Mouse (Mus musculus): ENCODE measurements around the gene Irgq.

Gene Irgq

GRCm38 (mm10) chr7:24530062-24530931 is at the start of gene Irgq:
Irgq (plus strand) TSS chr7:24530689.
- DNase-seq: peak; percentile 99

GRCm38 (mm10) chr7:24480986-24481473 is 49.5 kb upstream of the Irgq start:
- DNase-seq: peak; percentile 74

- DNase-seq: peak; percentile 95
These were observed 48.8 kb upstream of the Irgq start, which contains the start of gene Cadm4 for GRCm38 (mm10) chr7:24481474-24482207. Cadm4 (plus strand) TSS chr7:24482023.

GRCm38 (mm10) chr7:24482208-24483020 is 48.1 kb upstream of the Irgq start:
- peak; percentile 51 for DNase-seq

GRCm38 (mm10) chr7:24483291-24483690 is 47.2 kb upstream of the Irgq start:
- peak; percentile 68 for DNase-seq

GRCm38 (mm10) chr7:24485481-24485880 is 45.0 kb upstream of the Irgq start:
- no peak for DNase-seq

GRCm38 (mm10) chr7:24486654-24487130 is 43.8 kb upstream of the Irgq start:
- DNase-seq: peak; percentile 49

GRCm38 (mm10) chr7:24487403-24487802 is 43.1 kb upstream of the Irgq start:
- peak; percentile 37 for DNase-seq

GRCm38 (mm10) chr7:24488303-24488702 is 42.2 kb upstream of the Irgq start:
- DNase-seq: peak; percentile 67

GRCm38 (mm10) chr7:24499856-24500577 is 30.5 kb upstream of the Irgq start:
- DNase-seq: no peak

GRCm38 (mm10) chr7:24500929-24501328 is 29.6 kb upstream of the Irgq start:
- DNase-seq: peak; percentile 60

GRCm38 (mm10) chr7:24501492-24501891 is 29.0 kb upstream of the Irgq start:
- DNase-seq: peak; percentile 59

- no peak for DNase-seq
These were observed 26.5 kb upstream of the Irgq start for GRCm38 (mm10) chr7:24504004-24504403.

GRCm38 (mm10) chr7:24504868-24505267 is 25.6 kb upstream of the Irgq start:
- DNase-seq: no peak

- DNase-seq: no peak
These were observed 24.9 kb upstream of the Irgq start for GRCm38 (mm10) chr7:24505447-24506064.

- DNase-seq: peak; percentile 74
These were observed 24.4 kb upstream of the Irgq start for GRCm38 (mm10) chr7:24506065-24506459.

GRCm38 (mm10) chr7:24506476-24506837 is 24.0 kb upstream of the Irgq start:
- no peak for DNase-seq

- DNase-seq: peak; percentile 89
These were observed 23.4 kb upstream of the Irgq start, which contains the start of gene Zfp428 for GRCm38 (mm10) chr7:24506838-24507725. Zfp428 (plus strand) TSS chr7:24507006.

- DNase-seq: no peak
These were observed 22.8 kb upstream of the Irgq start for GRCm38 (mm10) chr7:24507726-24508114.

- DNase-seq: no peak
These were observed 18.1 kb upstream of the Irgq start, which contains the start of gene AC161166.1 for GRCm38 (mm10) chr7:24512355-24512754. AC161166.1 (minus strand) TSS chr7:24512455.

Data from cerebellum, adult 9-10 months (tissue).